Mouse (Mus musculus): ENCODE measurements at regions not wholly inside any gene's neighbourhood (a gene's known extent, or its start where the extent isn't known, plus 50 kb on each side); places are given as distances from the start of the nearest gene placed in this dataset.

- H3K4me3 ChIP-seq = no peak overlapping the region
- H3K9me3 ChIP-seq = no peaks in the 10 kb centered on the region
- no peaks in the 10 kb centered on the region for H3K27me3 ChIP-seq
- no peaks in the 10 kb centered on the region for H3K36me3 ChIP-seq
- no peak for ATAC-seq (ENCODE audit: low FRiP score, low read depth)
- H3K4me2 ChIP-seq (replicated peaks) = no peak overlapping the region
- H3K9ac ChIP-seq = no peak overlapping the region
- H3K4me1 ChIP-seq = no peaks in the 10 kb centered on the region
- WGBS = 86% methylated on average over 19 of the region's 19 CpGs
- no peak overlapping the region for H3K27ac ChIP-seq
Measured at GRCm38 (mm10) chr13:38815002-38815707, 145.5 kb downstream of the Slc35b3 start.

GRCm38 (mm10) chr13:38798514-38798913 lies 139.7 kb upstream of the Eef1e1 start:
- Histone ChIP-seq H3K9me3 (no peaks in the 10 kb centered on the region), H3K4me2 (replicated peaks) (no peak overlapping the region), H3K4me3 (no peak overlapping the region), H3K27me3 (no peaks in the 10 kb centered on the region), H3K9ac (no peak overlapping the region), H3K27ac (no peak overlapping the region), H3K4me1 (no peaks in the 10 kb centered on the region), H3K36me3 (no peaks in the 10 kb centered on the region)
- no peak for ATAC-seq (ENCODE audit: low FRiP score, low read depth)
- 84% methylated on average over 11 of the region's 11 CpGs for WGBS

GRCm38 (mm10) chr13:38793456-38793855 lies 134.6 kb upstream of the Eef1e1 start:
- H3K4me1 ChIP-seq = 0 out of 2 replicates have a peak, but pooled peaks cover 4% of the 10 kb centered on the region
- H3K9me3 ChIP-seq = no peaks in the 10 kb centered on the region
- H3K4me3 ChIP-seq = 0 out of 2 replicates have a peak overlapping the region, but pooled peaks have one; percentile 12
- ATAC-seq (ENCODE audit: low FRiP score, low read depth) = no peak
- H3K36me3 ChIP-seq = no peaks in the 10 kb centered on the region
- H3K4me2 ChIP-seq (replicated peaks) = peak overlapping the region; percentile 35
- WGBS = 42% methylated on average over 7 of the region's 7 CpGs
- no peaks in the 10 kb centered on the region for H3K27me3 ChIP-seq
- no peak overlapping the region for H3K9ac ChIP-seq
- no peak overlapping the region for H3K27ac ChIP-seq

- H3K4me3 ChIP-seq = no peak overlapping the region
- 77% methylated on average over 6 of the region's 6 CpGs for WGBS
- ATAC-seq (ENCODE audit: low FRiP score, low read depth) = no peak
- H3K4me2 ChIP-seq (replicated peaks) = no peak overlapping the region
- H3K9me3 ChIP-seq = no peaks in the 10 kb centered on the region
- no peaks in the 10 kb centered on the region for H3K36me3 ChIP-seq
- H3K9ac ChIP-seq = no peak overlapping the region
- H3K27me3 ChIP-seq = no peaks in the 10 kb centered on the region
- H3K27ac ChIP-seq = no peak overlapping the region
- no peaks in the 10 kb centered on the region for H3K4me1 ChIP-seq
Measured at GRCm38 (mm10) chr13:38780630-38781010, 121.8 kb upstream of the Eef1e1 start.

GRCm38 (mm10) chr13:38779984-38780629 lies 121.2 kb upstream of the Eef1e1 start:
- Histone ChIP-seq H3K9me3 (no peaks in the 10 kb centered on the region), H3K36me3 (no peaks in the 10 kb centered on the region), H3K27me3 (no peaks in the 10 kb centered on the region), H3K4me2 (replicated peaks) (no peak overlapping the region), H3K27ac (no peak overlapping the region), H3K9ac (no peak overlapping the region), H3K4me1 (no peaks in the 10 kb centered on the region), H3K4me3 (no peak overlapping the region)
- 58% methylated on average over 14 of the region's 14 CpGs for WGBS
- no peak for ATAC-seq (ENCODE audit: low FRiP score, low read depth)

GRCm38 (mm10) chr13:38776546-38776945 lies 117.7 kb upstream of the Eef1e1 start:
- no peak overlapping the region for H3K4me2 ChIP-seq (replicated peaks)
- 21% methylated on average over 3 of the region's 3 CpGs for WGBS
- no peak for ATAC-seq (ENCODE audit: low FRiP score, low read depth)
- H3K9me3 ChIP-seq = no peaks in the 10 kb centered on the region
- no peak overlapping the region for H3K4me3 ChIP-seq
- H3K36me3 ChIP-seq = no peaks in the 10 kb centered on the region
- no peak overlapping the region for H3K27ac ChIP-seq
- H3K27me3 ChIP-seq = no peaks in the 10 kb centered on the region
- H3K4me1 ChIP-seq = 0 out of 2 replicates have a peak, but pooled peaks cover 3% of the 10 kb centered on the region
- no peak overlapping the region for H3K9ac ChIP-seq

GRCm38 (mm10) chr13:38772996-38773395 lies 114.1 kb upstream of the Eef1e1 start:
- Histone ChIP-seq H3K36me3 (no peaks in the 10 kb centered on the region), H3K9me3 (no peaks in the 10 kb centered on the region), H3K4me3 (no peak overlapping the region), H3K4me2 (replicated peaks) (no peak overlapping the region), H3K27ac (no peak overlapping the region), H3K27me3 (no peaks in the 10 kb centered on the region), H3K4me1 (0 out of 2 replicates have a peak, but pooled peaks cover 3% of the 10 kb centered on the region), H3K9ac (no peak overlapping the region)
- 20% methylated on average over 6 of the region's 6 CpGs for WGBS
- no peak; the same call in 1 of the 2 replicates for ATAC-seq (ENCODE audit: low FRiP score, low read depth)

GRCm38 (mm10) chr13:38766133-38766532 lies 107.3 kb upstream of the Eef1e1 start:
- H3K27ac ChIP-seq = no peak overlapping the region
- H3K27me3 ChIP-seq = no peaks in the 10 kb centered on the region
- H3K9me3 ChIP-seq = no peaks in the 10 kb centered on the region
- ATAC-seq (ENCODE audit: low FRiP score, low read depth) = no peak
- no peak overlapping the region for H3K9ac ChIP-seq
- no peaks in the 10 kb centered on the region for H3K4me1 ChIP-seq
- WGBS = 42% methylated on average over 4 of the region's 4 CpGs
- H3K4me2 ChIP-seq (replicated peaks) = no peak overlapping the region
- H3K36me3 ChIP-seq = no peaks in the 10 kb centered on the region
- H3K4me3 ChIP-seq = no peak overlapping the region

- Histone ChIP-seq H3K9me3 (no peaks in the 10 kb centered on the region), H3K27me3 (no peaks in the 10 kb centered on the region), H3K36me3 (no peaks in the 10 kb centered on the region), H3K4me2 (replicated peaks) (no peak overlapping the region), H3K9ac (no peak overlapping the region), H3K27ac (no peak overlapping the region), H3K4me1 (no peaks in the 10 kb centered on the region), H3K4me3 (no peak overlapping the region)
- WGBS = 82% methylated on average over 3 of the region's 3 CpGs
- no peak for ATAC-seq (ENCODE audit: low FRiP score, low read depth)
Measured at GRCm38 (mm10) chr13:38760261-38760660, 101.4 kb upstream of the Eef1e1 start.

GRCm38 (mm10) chr13:38756629-38757227 lies 97.9 kb upstream of the Eef1e1 start:
- no peaks in the 10 kb centered on the region for H3K36me3 ChIP-seq
- 87% methylated on average over 11 of the region's 11 CpGs for WGBS
- H3K27ac ChIP-seq = no peak overlapping the region
- no peaks in the 10 kb centered on the region for H3K27me3 ChIP-seq
- H3K9me3 ChIP-seq = peaks cover 6% of the 10 kb centered on the region
- no peak for ATAC-seq (ENCODE audit: low FRiP score, low read depth)
- H3K9ac ChIP-seq = no peak overlapping the region
- no peak overlapping the region for H3K4me2 ChIP-seq (replicated peaks)
- H3K4me3 ChIP-seq = no peak overlapping the region
- no peaks in the 10 kb centered on the region for H3K4me1 ChIP-seq

- Histone ChIP-seq H3K27ac (no peak overlapping the region), H3K4me1 (no peaks in the 10 kb centered on the region), H3K4me2 (replicated peaks) (no peak overlapping the region), H3K36me3 (no peaks in the 10 kb centered on the region), H3K27me3 (no peaks in the 10 kb centered on the region), H3K9ac (no peak overlapping the region), H3K4me3 (no peak overlapping the region), H3K9me3 (peaks cover 8% of the 10 kb centered on the region)
- 80% methylated on average over 4 of the region's 4 CpGs for WGBS
- no peak for ATAC-seq (ENCODE audit: low FRiP score, low read depth)
Measured at GRCm38 (mm10) chr13:38753722-38754121, 94.9 kb upstream of the Eef1e1 start.

- H3K9me3 ChIP-seq = peaks cover 8% of the 10 kb centered on the region
- H3K27ac ChIP-seq = no peak overlapping the region
- H3K36me3 ChIP-seq = no peaks in the 10 kb centered on the region
- no peak for ATAC-seq (ENCODE audit: low FRiP score, low read depth)
- no peak overlapping the region for H3K4me3 ChIP-seq
- 85% methylated on average over 1 of the region's 1 CpGs for WGBS
- H3K4me2 ChIP-seq (replicated peaks) = no peak overlapping the region
- H3K9ac ChIP-seq = no peak overlapping the region
- H3K4me1 ChIP-seq = no peaks in the 10 kb centered on the region
- no peaks in the 10 kb centered on the region for H3K27me3 ChIP-seq
Measured at GRCm38 (mm10) chr13:38751876-38752275, 93.0 kb upstream of the Eef1e1 start.

Data from limb, embryonic 13.5 days (tissue).